Mouse (Mus musculus) cerebellum, adult 11 months (tissue): ENCODE data around the gene Cpn1.
"Not testable (repeated sequence)": the region's sequence is repeated elsewhere in the genome, so short reads cannot be mapped to it uniquely, and the experiment has no call there.

Experiments
- DNase-seq: peaks from one replicate; pipeline ENCODE4 v3.0.0; 2022

Gene Cpn1

DNA sequence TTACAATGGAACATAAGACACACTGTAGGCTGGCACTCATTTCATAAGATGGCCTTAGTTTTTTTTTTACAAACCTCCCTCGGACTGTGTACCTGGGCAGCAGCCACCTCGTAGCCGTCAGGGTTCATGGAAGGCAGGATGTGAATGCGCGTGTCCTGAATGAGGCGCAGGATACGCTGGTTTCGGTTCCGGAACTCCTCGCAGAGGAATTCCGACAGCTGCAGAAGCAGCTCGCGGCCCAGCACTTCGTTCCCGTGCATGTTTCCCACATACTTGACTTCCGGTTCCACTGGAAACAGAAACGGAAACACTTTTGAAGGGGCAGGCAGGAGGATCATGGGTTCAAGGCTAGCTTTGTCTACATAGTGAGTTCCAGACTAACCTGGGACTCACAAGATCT lies 5.6 kb downstream of the Cpn1 start:
- DNase-seq: no peak

DNA sequence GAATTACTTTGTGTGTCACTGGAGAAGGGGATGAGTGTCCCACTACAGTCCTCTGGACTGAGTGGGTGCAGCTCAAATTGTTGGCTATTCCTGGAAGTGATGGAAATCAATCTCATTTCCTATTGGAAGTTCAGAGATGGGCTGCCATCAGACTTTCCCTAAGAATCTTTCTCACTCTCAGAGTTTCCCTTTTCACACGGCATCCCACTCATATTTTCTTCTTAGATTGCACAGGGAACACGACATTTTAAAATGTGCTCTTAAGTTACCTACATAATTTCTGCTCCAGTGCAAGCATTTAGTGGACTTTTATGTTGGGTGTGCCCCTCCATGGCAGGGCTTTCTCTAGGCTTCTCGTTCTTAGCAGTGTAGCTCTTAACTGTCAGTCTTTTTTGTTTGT lies 8.6 kb downstream of the Cpn1 start:
- no peak for DNase-seq

DNA sequence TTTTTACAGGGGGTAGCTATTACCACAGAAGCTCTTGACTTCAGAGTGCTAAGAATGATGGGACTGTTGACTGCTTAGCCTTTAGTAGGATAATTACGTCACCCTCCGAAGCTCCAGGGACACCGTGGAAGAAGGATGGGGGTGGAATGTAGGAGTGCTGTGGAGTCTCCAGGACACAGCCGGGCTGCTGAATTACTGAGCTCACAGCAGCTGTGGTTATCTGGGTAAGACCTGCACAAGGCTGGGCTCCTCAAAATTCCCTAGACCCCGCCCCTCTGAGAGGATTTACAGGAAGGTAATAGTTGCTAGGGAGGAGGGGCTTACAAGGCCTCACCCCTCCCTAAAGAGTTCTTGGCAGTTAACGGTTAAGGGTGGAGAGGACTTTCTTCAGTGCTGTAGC lies 9.7 kb downstream of the Cpn1 start:
- DNase-seq: no peak

DNA sequence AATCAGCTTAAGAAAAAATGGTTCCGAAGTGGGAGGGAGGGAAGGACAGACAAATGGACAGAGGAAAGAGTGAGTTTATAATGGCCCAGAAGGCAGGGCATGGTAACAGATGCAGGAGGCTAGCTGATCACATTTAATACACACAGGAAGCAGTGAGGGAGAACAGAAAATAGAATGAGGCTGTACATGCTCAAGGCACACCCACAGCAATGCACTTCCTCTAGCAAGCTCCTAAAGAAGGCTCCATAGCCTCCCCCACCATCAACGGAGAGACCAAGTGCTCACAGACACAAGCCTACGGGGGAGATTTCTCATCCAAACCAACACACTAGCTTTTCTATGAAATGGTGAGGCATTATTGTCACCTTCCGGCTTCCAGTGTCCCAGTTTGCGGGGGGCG lies 12.1 kb downstream of the Cpn1 start:
- DNase-seq: no peak

DNA sequence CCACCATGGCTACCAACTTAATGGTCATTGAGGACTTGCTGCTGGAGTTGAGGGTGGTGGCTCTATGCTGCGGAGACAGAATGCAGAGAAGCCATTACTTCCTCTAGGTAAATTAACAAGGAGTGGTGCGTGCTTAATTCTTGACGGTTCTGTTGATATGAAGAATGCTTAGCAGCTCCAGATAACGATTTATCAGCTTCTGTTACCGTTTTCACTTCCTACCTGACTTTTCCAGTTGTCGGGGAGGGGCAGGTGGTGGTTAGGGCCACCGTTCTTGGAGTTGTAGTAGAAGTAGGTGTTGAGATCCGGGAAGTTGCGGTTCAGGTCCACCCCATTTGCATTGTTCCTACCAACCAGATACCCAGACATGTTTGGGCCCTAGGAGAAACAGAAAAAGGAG lies 12.6 kb downstream of the Cpn1 start:
- no peak for DNase-seq

DNA sequence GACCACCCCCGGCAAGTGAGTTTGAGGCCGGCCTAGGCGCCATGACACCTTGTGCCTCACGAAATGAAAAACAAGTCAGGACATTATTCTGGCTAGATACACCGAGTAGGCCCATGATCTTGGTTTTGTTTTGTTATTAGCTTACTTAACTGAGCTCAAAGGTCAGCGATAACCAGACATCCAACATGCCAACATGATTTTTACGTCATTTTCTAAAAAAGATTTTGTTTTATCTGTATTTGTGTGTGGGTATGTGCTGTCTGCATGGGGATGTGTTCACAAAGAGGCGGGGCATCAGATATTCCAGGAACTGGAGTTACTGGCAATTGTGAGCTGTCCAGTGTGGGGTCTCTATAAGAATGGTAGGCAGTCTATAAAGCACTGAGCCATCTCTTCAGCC lies 14.2 kb downstream of the Cpn1 start:
- DNase-seq: no peak

DNA sequence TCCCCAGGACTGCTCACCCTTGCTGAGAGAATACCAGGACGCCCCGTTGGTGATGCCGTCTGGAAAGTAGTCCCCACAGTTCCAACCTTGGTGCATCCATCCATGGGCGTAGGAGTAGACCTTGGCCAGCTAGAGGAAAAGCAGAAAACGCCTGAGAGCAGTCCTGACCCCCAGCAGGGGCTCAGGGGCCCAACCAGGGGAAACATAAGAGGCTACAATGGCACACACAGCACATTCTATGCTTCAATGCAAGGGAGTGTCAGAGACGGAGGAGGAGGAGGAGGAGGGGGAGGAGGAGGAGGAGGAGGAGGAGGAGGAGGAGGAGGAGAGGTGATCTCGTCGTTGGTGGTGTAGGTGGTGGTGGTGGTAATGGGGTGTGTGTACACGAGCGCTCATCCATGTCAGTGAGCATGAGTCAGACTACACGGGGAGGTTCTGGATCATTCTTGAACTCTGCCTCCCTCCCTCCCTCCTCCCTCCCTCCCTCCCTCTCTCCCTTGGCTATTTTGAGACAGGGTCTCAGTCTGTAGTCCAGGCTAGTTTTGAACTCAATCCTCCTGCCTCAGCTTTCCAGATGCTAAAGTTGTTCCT lies 17.8 kb downstream of the Cpn1 start:
- DNase-seq: no peak

DNA sequence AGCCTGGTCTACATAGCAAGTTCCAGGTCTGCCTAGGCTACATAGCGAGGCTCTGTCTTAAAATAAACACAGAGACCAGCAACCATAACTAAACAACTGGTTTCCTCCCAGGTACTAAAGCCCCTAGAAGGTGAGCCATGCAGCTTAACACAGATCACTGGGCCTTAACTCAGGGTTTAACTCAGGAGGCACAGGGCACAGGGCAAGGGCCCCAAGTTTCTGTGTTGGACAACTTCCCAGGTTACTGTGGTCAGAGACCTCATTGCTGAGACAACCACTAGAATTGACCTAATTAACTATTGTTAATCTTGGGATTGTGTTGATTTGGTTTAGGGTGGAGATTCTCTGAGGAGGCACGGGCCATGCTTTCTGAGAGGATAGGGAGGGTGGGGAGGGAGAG lies 19.9 kb downstream of the Cpn1 start:
- no peak for DNase-seq

DNA sequence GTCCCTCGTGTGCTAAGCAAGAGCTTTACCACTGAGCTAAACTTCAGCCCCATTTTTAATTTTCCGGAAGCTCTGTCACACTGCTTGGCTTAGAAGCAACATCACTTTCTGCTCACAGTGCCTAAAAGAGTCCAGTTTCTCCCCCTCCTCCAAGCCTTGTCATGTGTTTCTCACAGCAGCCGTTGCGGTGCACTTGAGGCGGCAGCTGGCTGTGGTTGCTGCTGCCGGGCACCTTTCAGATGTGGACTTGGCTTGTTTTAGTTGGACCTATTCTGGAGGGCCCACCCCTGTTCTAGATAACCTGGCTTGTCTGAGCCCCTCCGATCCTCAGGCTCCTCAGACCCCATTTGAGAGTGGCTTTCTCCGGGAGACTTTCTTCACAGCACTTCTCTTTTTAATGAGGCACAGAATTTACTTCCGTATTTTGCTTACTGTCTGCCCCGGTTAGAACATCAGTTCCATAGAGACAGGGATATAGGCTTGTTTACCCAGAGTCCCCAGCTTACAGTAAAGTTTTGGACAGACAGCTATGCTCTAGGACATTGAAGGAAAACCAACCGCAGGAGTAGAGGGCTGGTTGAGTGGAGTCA lies 20.8 kb downstream of the Cpn1 start:
- DNase-seq: no peak

DNA sequence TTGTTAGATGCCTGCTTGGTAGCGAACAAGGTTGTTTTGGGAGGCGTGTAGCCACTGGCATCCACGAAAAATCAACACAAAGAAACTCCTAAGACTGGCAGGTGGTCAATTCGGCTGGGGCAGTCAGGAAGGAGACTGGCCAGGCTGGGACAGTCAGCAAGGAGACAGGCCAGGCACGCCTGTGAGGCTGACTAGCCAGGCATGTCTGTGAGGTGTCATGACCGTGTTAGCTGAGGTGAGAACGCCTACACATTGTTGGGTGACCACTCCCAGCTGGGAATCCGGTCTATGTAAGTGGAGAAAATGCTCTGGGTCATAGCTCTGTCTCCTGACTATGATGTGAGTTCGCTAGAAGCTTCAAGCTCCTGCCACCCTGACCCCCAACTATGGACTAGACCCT lies 23.6 kb downstream of the Cpn1 start:
- DNase-seq: no peak

DNA sequence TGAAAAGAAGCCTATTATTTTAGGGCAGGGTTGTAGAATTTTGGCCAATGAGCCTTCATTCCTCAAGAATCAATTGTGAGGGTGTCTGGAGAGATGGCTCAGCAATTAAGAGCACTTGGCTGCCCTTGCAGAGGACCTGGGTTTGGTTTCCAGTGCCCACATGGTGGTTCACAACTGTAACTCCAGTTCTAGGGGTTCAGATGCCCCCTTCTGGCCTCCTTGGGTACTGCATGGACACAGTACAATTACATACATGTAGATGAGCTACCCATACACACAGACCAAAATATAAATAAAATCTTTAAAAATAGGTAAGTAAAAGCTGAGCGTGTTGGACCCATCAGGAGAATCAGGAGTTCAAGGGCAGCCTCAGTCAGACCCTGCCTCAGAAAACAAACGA lies 25.2 kb downstream of the Cpn1 start:
- DNase-seq: no peak

DNA sequence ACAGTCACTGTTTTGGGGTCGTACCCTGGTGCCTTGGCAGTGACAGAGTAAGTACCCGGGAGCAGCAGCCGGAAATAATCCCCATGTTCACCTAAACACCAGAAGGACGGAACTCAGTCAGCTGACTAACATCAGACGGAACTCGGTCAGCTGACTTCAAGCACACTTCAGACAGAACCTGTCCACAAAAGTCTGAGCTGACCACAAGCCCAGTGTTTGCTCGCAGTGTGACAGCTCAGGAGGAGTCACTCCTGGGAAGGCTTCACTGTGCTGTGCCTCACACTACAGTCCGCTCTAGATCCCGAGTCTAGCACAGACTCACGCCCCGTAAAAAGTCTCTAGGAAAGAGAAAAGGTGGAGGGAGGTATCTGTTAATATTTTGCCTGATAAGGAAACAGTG lies 26.3 kb downstream of the Cpn1 start:
- no peak for DNase-seq

DNA sequence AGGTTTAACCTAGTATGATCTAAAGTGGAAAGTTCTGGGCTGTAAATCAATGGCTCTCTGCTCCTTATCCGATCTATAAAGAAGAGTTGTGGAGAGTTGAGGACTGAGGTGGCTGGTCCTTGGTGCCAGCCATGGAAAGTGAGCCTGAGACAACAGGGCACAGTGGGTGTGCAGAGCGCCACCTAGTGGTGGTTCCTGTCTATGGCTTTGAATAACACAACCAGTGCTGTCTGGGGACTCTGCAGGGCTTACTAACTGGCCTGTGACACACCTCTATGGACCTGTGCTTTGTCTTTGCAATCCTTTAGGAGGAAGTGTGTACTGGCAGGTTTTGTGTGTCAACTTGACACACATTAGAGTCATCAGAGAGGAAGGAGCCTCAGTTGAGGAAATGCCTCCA lies 27.2 kb downstream of the Cpn1 start:
- peak; percentile 47 for DNase-seq

DNA sequence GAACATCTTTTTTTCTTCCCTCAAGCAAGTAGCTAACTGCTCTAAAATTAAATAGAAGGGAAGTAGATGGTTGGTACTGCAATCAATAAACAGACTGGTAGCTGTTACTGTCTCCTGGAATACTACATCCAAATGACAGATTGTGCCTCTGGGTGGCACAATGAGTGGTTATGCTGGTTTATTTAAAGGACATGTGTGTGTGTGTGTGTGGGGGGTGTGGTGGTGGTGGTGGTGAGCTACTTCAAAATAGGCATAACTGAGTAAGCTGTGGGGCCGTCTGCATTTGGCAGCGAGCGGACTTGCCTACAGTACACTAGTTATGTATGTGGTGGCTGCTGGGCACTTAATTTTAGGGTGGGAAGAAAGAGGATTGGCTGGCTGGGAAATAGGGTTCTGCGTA lies 28.5 kb downstream of the Cpn1 start:
- no peak for DNase-seq

DNA sequence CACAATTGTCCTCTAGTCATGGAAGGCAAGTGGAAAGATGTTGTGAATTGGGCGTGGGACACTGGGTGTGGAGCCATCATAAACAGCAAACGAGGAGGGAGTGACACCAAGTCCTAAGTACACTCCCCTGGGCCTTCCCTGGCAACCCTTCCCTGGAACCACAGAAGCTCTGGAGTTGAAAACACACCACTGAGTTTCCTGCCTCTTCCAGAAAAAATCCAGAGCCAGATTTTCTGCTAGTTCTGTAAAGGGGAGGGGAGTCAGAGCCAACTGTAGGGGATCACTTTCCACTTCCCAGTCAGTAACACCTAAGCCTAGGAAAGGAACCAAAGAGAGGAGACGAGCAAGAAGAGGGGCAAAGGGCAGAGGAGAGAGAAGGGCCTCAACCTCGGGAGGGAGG lies 29.0 kb downstream of the Cpn1 start:
- DNase-seq: no peak

DNA sequence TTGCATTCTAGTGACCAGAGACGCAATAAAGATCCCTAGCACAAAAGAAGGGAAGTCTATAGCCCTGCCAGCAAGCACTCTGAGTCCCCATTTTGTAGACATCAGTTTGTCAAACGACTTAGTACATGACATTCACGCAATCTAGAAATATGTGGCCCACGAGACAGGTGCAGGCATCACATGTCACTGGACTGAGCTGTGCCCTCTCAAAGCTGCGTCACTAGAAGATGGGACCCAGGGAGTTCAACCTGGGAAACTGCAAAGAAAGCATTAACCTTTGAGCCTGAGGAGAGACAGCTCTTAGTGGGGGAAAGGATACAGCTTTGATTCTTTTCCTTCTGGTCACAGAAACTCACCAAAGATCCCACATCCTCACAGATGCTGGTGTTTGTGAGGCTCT lies 31.1 kb downstream of the Cpn1 start:
- no peak for DNase-seq

DNA sequence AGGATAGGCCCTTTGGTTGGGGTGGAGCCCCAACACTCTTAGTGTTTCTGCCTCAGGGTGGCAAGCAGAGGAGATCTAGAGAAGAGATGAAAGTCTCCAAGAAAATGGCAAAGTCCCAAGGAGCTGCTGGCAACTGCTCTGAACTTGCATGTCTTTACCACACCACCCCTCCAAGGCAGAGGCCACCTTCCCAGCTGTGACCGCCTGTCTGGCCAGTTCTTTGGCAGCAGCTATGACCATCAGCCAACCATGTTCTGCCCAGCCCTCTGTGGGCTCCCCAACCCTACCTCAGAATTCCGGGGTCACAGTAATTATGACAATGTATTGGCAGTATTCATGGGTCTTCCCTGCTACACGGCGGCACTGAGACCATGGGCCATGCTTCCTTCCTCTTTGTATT lies 31.5 kb downstream of the Cpn1 start:
- DNase-seq: no peak

DNA sequence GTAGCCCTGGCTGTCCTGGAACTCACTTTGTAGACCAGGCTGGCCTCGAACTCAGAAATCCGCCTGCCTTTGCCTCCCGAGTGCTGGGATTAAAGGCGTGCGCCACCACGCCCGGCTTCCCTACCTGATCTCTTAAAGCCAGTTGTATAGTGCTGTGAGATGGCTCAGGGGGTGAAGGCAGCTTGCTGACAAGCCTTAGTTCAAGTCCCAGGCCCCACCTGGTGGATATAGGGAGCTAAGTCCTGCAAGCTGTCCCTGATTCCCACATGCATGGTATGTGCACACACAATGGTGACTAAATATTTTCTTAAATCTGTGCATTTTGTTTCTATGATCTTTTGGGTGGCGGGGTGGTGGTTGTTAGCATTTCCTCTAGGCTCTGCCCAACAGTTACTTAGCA lies 33.4 kb downstream of the Cpn1 start:
- DNase-seq: not testable (repeated sequence)

DNA sequence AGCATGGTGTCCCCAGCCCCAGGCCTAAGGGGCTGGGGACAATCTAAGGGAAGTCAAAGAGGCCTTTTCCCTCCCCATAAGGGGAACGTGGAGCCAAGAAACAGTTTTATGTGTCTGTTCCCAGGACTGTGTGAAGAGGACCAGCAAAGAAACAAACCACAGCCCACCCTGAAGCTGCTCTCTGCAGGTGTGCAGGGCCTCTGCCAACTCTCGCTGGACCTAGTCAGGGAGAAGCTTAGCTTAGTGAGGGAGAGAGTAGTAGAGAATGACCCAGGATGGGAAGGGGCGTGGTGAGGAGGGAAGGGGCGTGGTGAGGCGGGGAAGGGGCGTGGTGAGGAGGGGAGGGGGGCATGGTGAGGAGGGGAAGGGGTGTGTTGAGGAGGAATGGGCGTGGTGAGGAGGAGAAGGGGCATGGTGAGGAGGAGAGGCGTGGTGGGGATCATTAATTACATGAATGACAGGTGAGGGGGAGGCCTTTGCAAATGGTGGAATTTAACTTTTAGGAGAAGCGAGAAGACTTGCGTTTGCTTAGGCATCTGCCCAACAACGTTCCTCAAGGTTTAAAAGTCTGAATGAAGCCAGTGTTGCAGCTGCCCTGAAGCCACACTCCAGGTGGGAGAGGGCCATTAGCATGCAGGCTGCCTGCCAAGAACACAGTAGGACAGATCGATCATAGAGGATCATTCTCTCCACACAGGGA lies 37.1 kb downstream of the Cpn1 start:
- no peak for DNase-seq

DNA sequence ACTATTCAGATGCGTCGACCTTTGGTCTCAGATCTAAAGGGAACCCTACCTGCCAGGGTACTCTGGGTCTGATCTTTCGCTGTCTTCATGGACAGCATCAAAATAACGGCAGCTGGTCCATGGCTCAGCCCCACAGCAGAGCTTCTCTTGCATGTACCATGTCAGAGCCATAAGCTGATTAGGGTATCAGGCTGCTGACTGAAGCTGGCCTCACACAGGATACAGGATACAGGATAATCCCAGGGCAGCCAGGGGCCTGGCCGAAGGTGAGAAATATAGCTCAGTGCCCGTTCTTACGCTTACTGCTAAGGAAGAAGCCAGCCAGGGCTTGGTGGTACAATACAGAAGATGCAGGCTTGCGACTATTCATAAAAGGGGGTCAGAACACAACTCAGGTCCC lies 41.8 kb downstream of the Cpn1 start:
- no peak for DNase-seq

DNA sequence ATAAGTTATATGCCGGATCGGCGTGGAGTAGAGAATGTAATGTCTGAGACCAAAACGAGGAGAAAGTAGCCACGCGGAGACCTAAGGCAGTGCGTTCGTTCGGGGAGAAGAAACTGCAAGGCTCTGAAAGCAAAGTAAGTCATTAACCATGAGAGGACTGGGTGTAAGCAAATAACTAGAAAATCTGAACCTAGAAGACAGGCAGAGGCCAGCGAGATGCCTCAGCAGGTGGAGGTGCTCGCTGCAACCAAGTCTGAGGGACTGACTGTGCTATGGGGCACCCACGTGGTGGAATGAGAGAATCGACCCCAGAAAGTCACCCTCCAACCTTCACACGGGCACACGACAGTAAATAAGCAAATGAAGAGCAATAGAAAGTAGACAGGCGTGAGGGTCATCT lies 43.3 kb downstream of the Cpn1 start:
- no peak for DNase-seq

DNA sequence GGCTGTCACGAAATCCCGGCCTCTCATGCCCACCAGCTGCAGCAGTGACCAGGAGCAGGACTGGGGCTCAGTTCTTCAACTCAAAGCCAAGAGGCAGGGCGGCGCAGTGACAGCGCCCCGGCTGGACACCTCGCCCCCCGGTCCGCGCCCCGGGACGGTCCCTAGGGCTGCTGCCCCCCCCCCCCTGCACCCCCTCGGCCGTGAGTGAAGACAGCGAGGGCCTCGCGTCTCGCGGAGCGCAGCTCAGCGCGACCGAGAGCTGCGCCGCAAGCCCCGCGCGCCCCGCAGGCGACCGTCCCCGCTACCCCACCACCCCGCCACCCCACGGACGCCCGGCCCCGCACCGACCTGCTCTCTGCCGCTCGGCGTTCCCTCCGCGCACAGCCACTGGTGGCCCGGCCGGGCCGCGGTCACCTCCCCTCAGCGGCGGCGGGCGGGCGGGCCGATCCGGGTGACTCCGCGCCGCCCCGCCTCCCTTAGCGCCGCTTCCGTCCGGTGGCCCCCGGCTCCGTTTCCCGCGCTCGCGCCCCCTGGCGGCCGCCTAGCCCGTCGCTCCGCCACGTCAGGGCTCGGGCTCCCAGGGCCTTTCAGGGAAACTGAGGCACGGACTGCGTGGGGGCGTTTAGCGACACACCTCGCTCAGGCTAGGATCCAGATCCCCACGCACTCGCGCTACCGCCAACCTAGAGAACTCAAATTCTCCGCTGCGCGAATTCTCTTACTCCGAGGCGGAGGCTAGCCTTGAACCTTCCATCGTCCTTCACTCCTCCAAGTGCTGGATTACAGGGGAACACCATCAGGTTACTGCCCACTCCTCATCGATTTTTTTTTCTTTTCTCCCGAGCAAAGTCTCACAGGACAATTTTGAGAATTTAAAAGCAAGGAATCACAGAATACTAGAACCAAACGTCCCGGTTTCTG lies 46.3 kb downstream of the Cpn1 start, which contains the start of gene Dnmbp:
Gene Dnmbp, minus strand, starts transcription at position 423 of the 921 bp plus-strand sequence.
- peak; percentile 80 for DNase-seq

DNA sequence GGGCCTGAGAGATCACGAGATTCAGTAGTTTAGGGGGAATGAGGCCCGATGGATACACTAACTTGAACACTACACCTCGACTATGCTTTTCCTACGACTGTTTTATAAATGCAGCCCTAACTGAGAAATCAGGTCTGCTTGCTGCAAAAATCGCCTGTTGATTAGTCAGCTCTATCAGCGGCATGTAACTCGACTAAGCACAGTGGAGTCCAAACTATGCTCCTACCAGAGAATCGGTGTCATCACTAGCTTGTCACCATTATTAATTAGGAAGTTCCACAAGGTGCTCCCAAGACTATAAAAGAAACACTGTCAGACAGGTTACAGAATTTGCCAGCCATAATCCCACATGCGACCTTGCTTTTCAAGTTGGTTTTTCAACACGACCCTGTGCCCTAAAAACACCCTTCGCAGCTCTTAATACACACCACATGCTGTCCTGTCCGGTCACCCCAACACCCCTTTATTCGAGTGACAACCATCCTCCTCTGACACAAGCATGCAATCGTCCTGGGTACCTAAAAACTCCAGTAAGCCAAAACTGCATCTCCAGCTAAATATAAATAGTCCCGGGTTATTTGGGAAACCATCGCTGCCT lies 47.1 kb downstream of the Cpn1 start:
- DNase-seq: no peak
